Mouse (Mus musculus) monocyte, adult 2 months (primary cell): Measurements from ENCODE around the gene Mybpc3.

Experiments
- DNase-seq, 2 experiments: peaks; one replicate each; pipeline ENCODE4 v3.0.0; 2022; ENCODE audit warnings: low spot score in 2 of 2, low read depth in 1 of 2

Gene Mybpc3

GRCm38 (mm10) chr2:91119061-91119460 is 1.1 kb downstream of the Mybpc3 start:
- no peak for DNase-seq

- no peak for DNase-seq
Measured at GRCm38 (mm10) chr2:91119551-91119950, 1.6 kb downstream of the Mybpc3 start.

- no peak for DNase-seq
Measured at GRCm38 (mm10) chr2:91120261-91120671, 2.3 kb downstream of the Mybpc3 start.

- no peak for DNase-seq
Measured at GRCm38 (mm10) chr2:91121011-91121410, 3.1 kb downstream of the Mybpc3 start.

GRCm38 (mm10) chr2:91121497-91121896 is 3.6 kb downstream of the Mybpc3 start:
- DNase-seq: no peak

GRCm38 (mm10) chr2:91123521-91123920 is 5.6 kb downstream of the Mybpc3 start:
- no peak for DNase-seq

- DNase-seq: no peak
Measured at GRCm38 (mm10) chr2:91125101-91125500, 7.2 kb downstream of the Mybpc3 start.

GRCm38 (mm10) chr2:91128761-91129160 is 10.8 kb downstream of the Mybpc3 start:
- DNase-seq: no peak

GRCm38 (mm10) chr2:91130126-91130525 is 12.2 kb downstream of the Mybpc3 start:
- DNase-seq: no peak

- DNase-seq: no peak
Measured at GRCm38 (mm10) chr2:91131251-91131650, 13.3 kb downstream of the Mybpc3 start.

- DNase-seq: no peak
Measured at GRCm38 (mm10) chr2:91132035-91132434, 14.1 kb downstream of the Mybpc3 start.

GRCm38 (mm10) chr2:91136513-91137412 is 18.8 kb downstream of the Mybpc3 start:
- no peak for DNase-seq

GRCm38 (mm10) chr2:91137481-91137880 is 19.5 kb downstream of the Mybpc3 start:
- no peak for DNase-seq

- no peak for DNase-seq
Measured at GRCm38 (mm10) chr2:91139311-91139710, 21.4 kb downstream of the Mybpc3 start.

- no peak for DNase-seq
Measured at GRCm38 (mm10) chr2:91139764-91140163, 21.8 kb downstream of the Mybpc3 start.

- no peak for DNase-seq
Measured at GRCm38 (mm10) chr2:91142920-91143319, 25.0 kb downstream of the Mybpc3 start.

GRCm38 (mm10) chr2:91143401-91143800 is 25.5 kb downstream of the Mybpc3 start:
- no peak for DNase-seq

GRCm38 (mm10) chr2:91148101-91148500 is 30.2 kb downstream of the Mybpc3 start:
- DNase-seq: no peak

- no peak for DNase-seq
Measured at GRCm38 (mm10) chr2:91151331-91151730, 33.4 kb downstream of the Mybpc3 start.

- DNase-seq: no peak
Measured at GRCm38 (mm10) chr2:91152885-91153377, 35.0 kb downstream of the Mybpc3 start.

GRCm38 (mm10) chr2:91154091-91154490 is 36.1 kb downstream of the Mybpc3 start:
- no peak for DNase-seq

GRCm38 (mm10) chr2:91157002-91157752 is 39.2 kb downstream of the Mybpc3 start:
- no peak for DNase-seq
